In genomic region chr13:56527846-56528245, GRCm38 (mm10) we compare ENCODE assay signal across 46 mouse cellular contexts. TPM values are rescaled to one million over a fixed set of nuclear protein-coding genes. Genes with fewer than 3 reads are reported as not detected.
"Had no signal": no experiment of that assay in that cellular context is flagged by ENCODE, and none has a peak within 500 bp of the region (broad histone marks: within the 10 kb centered on the region; RNA-seq: fewer than 3 reads in every experiment).

No protein-coding gene starts in this region.

- H3K4me3 ChIP-seq: limb, embryonic 10.5 days; limb, embryonic 12.5 days; limb, embryonic 13.5 days; limb, embryonic 15.5 days; liver, embryonic 12.5 days; liver, embryonic 13.5 days; liver, embryonic 15.5 days; lung, embryonic 15.5 days; megakaryocyte, embryonic 14.5 days; midbrain, embryonic 10.5 days; midbrain, embryonic 12.5 days; midbrain, embryonic 13.5 days; midbrain, embryonic 15.5 days; myocyte had no signal

- H3K36me3 ChIP-seq: limb, embryonic 10.5 days; limb, embryonic 12.5 days; limb, embryonic 13.5 days; limb, embryonic 15.5 days; liver, embryonic 12.5 days; liver, embryonic 13.5 days; liver, embryonic 15.5 days; lung, embryonic 15.5 days; midbrain, embryonic 10.5 days; midbrain, embryonic 12.5 days; midbrain, embryonic 13.5 days; midbrain, embryonic 15.5 days had no signal

- DNase-seq: left cerebral cortex, postnatal 4 days; liver; liver, embryonic 13.5 days; liver, postnatal 0 days; lung, adult 18-20 months; lung, adult 2 months; lung, embryonic 14.5 days; lung, postnatal 10 days; lung, postnatal 14 days; lung, postnatal 36 days; lung, postnatal 4 days; midbrain, embryonic 14.5 days had no signal

- H3K27ac ChIP-seq: limb, embryonic 10.5 days; limb, embryonic 12.5 days; limb, embryonic 13.5 days; limb, embryonic 15.5 days; liver, embryonic 12.5 days; liver, embryonic 13.5 days; liver, embryonic 14.5 days; liver, embryonic 15.5 days; lung, embryonic 15.5 days; macrophage; midbrain, embryonic 10.5 days; midbrain, embryonic 12.5 days; midbrain, embryonic 13.5 days; midbrain, embryonic 15.5 days had no signal

- H3K27me3 ChIP-seq: limb, embryonic 12.5 days; limb, embryonic 13.5 days; limb, embryonic 15.5 days; liver, embryonic 12.5 days; liver, embryonic 13.5 days; liver, embryonic 15.5 days; lung, embryonic 15.5 days; midbrain, embryonic 12.5 days; midbrain, embryonic 13.5 days; midbrain, embryonic 15.5 days had no signal

- H3K4me1 ChIP-seq: limb, embryonic 12.5 days; lung, embryonic 15.5 days; midbrain, embryonic 12.5 days; midbrain, embryonic 13.5 days; midbrain, embryonic 15.5 days had no signal

- H3K9me3 ChIP-seq: limb, embryonic 10.5 days; limb, embryonic 12.5 days; limb, embryonic 13.5 days; limb, embryonic 15.5 days; liver, embryonic 12.5 days; liver, embryonic 13.5 days; liver, embryonic 15.5 days; lung, embryonic 15.5 days; megakaryocyte, embryonic 14.5 days; midbrain, embryonic 10.5 days; midbrain, embryonic 12.5 days; midbrain, embryonic 13.5 days; midbrain, embryonic 15.5 days had no signal

RNA-seq across cellular contexts. Expression of gene Fbxl21, which starts 5.6 kb away (rescaled TPM):
- total RNA-seq: megakaryocyte, adult 5-6 weeks; megakaryocyte-erythroid progenitor cell, adult 5-6 weeks had no signal

RNA-seq across cellular contexts. Expression of gene Lect2, which starts 20.5 kb away (rescaled TPM):
- total RNA-seq: left cerebral cortex, adult 8-10 months; left cerebral cortex, postnatal 10 days; left cerebral cortex, postnatal 14 days; left cerebral cortex, postnatal 25 days; left cerebral cortex, postnatal 36 days; left cerebral cortex, postnatal 4 days; megakaryocyte progenitor cell, adult 5-6 weeks; megakaryocyte, adult 5-6 weeks; megakaryocyte-erythroid progenitor cell, adult 5-6 weeks; midbrain, postnatal 0 days; monocyte, adult 5-6 weeks had no signal
- polyA plus RNA-seq: limb, embryonic 10.5 days; limb, embryonic 11.5 days; limb, embryonic 12.5 days; limb, embryonic 13.5 days; limb, embryonic 14.5 days; limb, embryonic 15.5 days; lung, adult 2 months; lung, embryonic 14.5 days; lung, embryonic 15.5 days; lung, embryonic 16.5 days; lung, postnatal 0 days; macrophage; midbrain, embryonic 10.5 days; midbrain, embryonic 11.5 days; midbrain, embryonic 12.5 days; midbrain, embryonic 13.5 days; midbrain, embryonic 14.5 days; midbrain, embryonic 15.5 days; midbrain, embryonic 16.5 days; midbrain, postnatal 0 days; myocyte had no signal

RNA-seq across cellular contexts. Expression of gene Il9, which starts 45.8 kb away (rescaled TPM):
- total RNA-seq: left cerebral cortex, adult 8-10 months; left cerebral cortex, postnatal 10 days; left cerebral cortex, postnatal 14 days; left cerebral cortex, postnatal 25 days; left cerebral cortex, postnatal 36 days; left cerebral cortex, postnatal 4 days; liver, adult 2 months; megakaryocyte progenitor cell, adult 5-6 weeks; megakaryocyte, adult 5-6 weeks; megakaryocyte-erythroid progenitor cell, adult 5-6 weeks; midbrain, postnatal 0 days; monocyte, adult 5-6 weeks had no signal
- polyA plus RNA-seq: limb, embryonic 10.5 days; limb, embryonic 11.5 days; limb, embryonic 12.5 days; limb, embryonic 13.5 days; limb, embryonic 14.5 days; limb, embryonic 15.5 days; liver, adult 2 months; liver, embryonic 11.5 days; liver, embryonic 12.5 days; liver, embryonic 13.5 days; liver, embryonic 14.5 days; liver, embryonic 15.5 days; liver, embryonic 16.5 days; liver, postnatal 0 days; lung, adult 2 months; lung, embryonic 14.5 days; lung, embryonic 15.5 days; lung, embryonic 16.5 days; lung, postnatal 0 days; macrophage; midbrain, embryonic 10.5 days; midbrain, embryonic 11.5 days; midbrain, embryonic 12.5 days; midbrain, embryonic 13.5 days; midbrain, embryonic 14.5 days; midbrain, embryonic 15.5 days; midbrain, embryonic 16.5 days; midbrain, postnatal 0 days; myocyte had no signal
